Mouse (Mus musculus): ENCODE data around the gene Defb25.

Defb25 gene

GRCm38 (mm10) chr2:152626774-152627591 lies 4.1 kb upstream of the Defb25 start, which contains the start of gene Rem1:
TSS of gene Rem1 (plus strand) at chr2:152626951.
- DNase-seq, result no peak

DNA sequence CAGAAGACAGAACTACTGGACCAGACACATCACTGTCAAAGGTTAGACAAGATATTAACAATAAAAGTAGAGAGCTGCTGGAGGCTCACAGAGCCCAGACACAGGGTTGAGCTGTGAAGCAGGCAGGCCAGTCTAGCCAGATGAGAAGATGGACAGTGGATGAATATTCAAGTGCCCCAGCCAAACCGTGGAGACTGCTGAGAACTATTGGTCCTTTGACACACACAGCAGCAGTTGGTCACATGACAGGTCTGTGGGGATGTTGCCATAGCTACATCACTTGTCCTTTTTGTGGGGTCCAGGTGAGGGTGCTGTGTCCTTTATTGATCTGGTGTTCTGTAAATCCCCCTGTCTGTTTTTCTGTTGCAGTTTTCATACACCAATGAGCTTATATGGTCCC lies 2.4 kb upstream of the Defb25 start:
- DNase-seq, result no peak

DNA sequence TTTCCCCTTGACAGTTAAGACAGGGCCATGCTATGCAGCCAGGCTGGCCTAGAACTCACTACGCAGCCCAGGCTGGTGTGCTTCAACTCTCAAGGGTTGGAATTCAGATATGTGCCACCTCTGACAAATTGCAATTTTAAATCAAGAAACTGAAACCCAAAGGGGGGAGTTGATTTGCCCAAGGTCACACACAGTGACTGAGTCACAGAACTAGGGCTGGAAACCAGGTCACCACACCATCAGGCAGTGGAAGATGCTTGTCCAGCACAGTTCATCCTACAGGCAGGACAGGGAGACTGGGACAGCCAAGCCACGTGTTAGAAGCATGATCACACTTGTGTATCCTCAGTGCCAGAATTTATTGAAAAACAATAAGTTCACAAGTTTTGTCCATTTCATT lies 1.7 kb upstream of the Defb25 start:
- no peak for DNase-seq

- DNase-seq, result no peak
These were observed 702 bp downstream of the Defb25 start for GRCm38 (mm10) chr2:152622151-152622550.

DNA sequence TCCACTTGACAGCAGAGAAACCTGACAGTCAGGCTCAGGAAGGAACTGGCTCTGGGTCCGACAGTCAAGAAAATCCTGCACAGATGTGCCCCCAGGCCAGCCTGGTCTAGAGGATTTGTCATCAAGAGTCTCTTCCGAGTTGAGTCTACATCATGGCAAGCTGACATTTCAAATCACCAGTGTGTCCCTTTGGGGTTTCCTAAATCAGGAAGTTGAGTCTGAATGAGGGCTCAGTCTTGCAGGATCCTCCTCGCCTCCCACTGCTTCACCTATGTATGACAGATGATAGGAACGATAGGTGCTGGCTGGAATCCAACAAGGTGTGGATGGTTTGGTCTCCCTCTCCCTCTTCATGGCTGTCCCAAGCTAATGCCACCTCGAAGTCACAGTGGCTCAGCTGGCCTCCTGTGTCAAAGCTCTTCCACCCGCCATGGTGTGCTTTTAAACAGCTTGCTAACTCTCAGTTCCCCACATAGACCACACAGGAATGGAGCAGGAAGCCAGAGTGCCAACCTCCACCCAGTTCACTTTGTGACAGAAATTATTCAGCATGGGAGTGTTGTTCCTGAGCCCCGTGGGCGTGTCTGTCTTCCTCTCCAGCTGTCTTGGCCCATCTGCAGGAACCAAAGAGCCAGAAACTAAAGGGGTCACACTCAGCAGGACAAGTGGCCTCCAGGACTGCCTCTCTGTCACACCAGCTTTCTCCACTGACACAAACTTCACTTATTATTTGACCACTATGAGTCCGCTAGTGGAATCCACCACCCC lies 2.3 kb downstream of the Defb25 start:
- DNase-seq, result no peak

DNA sequence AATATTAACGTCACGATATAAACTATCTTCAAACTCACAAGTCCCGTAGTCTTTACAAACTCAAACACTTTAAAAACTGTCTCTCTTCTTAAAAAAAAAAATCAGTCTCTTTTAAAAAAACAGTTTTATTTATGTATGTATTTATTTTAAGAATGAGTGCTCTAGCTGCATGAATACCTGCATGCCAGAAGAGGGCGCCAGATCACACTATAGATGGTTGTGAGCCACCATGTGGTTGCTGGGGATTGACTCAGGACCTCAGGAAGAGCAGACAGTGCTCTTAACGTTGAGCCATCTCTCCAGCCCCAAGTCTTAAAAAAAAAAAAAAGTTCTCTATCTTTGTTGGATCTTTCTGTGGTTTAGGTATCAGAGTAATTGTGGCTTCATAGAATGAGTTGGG lies 5.5 kb downstream of the Defb25 start:
- DNase-seq, result no peak

GRCm38 (mm10) chr2:152616470-152616869 lies 6.4 kb downstream of the Defb25 start:
- DNase-seq, result no peak

GRCm38 (mm10) chr2:152615563-152615962 lies 7.3 kb downstream of the Defb25 start:
- peak; percentile 6 for DNase-seq

DNA sequence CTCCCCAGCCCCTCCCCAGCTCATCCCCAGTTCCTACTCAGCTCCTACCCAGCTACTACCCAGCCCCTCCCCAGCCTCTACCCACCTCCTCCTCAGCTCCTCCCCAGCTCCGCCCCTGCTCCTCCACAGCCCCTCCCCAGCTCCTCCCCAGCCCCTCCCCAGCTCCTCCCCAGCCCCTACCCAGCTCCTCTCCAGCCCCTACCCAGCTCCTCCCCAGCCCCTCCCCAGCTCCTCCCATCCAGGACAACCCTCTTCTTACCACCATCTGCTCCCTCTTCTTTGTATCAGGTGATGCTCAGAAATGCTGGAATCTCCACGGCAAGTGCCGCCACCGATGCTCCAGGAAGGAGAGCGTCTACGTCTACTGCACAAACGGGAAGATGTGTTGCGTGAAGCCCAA lies 10.7 kb downstream of the Defb25 start:
- no peak for DNase-seq

DNA sequence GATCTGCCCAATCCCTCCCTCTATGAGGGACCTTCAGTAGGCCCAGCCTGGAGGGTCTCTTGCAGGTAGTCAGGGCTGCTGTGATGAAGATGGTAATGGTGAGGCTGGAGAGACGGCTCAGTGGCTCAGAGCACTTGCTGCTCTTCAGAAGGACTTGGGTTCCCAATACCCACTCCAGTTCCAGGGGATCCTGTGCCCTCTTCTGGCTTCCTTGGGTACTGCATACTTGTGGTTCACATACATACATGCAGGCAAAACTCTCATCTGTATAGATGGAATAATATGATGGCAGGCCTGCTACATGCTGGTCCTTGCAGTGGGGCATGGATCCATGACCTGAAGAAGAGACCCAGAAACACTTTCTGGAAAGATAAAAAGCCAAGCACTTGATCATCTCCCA lies 14.1 kb downstream of the Defb25 start:
- no peak for DNase-seq

GRCm38 (mm10) chr2:152607746-152608145 lies 15.1 kb downstream of the Defb25 start:
- no peak for DNase-seq

- DNase-seq, result no peak
These were observed 18.8 kb downstream of the Defb25 start, which contains the start of gene Defb36 for GRCm38 (mm10) chr2:152604057-152604456. TSS of gene Defb36 (plus strand) at chr2:152604327.

DNA sequence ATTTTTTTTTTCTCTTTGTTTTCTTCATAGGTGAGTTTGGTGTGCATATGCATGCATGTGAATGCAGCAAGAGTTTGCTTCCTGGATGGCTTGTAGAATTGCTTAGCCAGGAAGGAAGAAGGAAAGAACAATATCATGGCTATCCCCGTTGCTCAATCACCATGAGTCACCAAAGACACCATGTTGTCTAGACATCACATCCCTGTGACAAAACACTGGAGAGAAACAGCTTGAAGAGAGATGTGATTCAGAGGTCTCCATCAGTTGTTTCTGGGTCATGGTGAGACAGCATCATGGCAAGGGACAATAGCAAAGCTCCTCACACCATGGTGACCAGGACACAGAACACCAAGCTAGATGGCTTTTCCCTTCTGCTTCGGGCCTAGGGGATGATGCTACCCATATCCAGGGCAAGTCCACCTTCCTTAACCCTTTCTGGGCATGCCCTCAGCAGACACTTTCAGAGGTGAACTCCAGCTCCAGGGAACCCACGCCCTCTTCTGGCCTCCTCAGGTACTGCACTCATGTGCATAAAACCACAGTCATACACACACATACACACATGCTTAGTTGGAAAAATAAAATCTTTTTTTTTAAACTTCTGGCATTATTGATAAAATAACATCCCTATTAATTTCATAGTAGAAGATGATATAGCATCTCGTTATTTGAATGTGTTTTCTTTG lies 21.4 kb downstream of the Defb25 start:
- DNase-seq, result no peak

GRCm38 (mm10) chr2:152600076-152600475 lies 22.8 kb downstream of the Defb25 start:
- DNase-seq, result no peak

DNA sequence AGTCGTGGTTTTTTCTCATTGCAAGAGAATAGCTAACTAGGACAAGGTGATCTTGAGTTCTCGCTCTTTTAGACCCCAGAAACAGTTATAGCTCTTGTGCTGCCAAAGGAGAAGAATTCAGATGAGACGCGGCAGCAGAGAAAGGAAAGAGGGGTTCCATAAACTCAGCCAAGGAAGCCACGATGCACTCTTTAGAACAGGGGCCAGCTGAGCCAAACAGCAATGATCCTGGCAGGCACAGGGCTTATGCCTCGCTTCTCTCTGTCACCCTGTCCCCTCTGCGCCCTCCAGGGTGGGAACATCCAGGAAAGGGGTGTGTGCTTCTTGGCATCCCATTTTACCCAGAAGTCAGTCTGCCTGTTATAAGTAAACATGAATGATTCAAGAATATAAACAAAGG lies 23.6 kb downstream of the Defb25 start, which contains the start of gene Defb45:
Gene Defb45 (minus strand): TSS at position 101 of the 400 bp plus-strand sequence.
- DNase-seq, result no peak

DNA sequence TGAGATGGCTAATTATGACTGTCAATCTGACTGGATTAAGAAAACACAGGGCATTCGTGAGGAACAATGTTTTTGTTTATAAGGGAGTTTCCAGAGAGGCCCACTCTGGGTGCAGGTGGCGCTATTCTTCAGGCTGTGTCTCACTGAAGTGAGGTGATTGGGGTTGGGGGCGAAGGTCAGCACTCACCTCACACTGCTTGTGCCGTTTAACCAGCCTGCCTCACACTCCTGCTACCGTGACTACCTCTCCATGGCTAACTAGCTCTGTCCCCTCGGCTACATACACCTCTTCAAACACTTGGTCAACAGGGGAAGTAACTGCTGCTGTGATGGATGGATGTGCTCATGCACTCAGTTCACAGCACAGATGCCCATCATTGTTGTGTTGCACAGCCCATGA lies 33.8 kb downstream of the Defb25 start:
- no peak for DNase-seq

- no peak for DNase-seq
These were observed 34.4 kb downstream of the Defb25 start for GRCm38 (mm10) chr2:152588450-152588849.

DNA sequence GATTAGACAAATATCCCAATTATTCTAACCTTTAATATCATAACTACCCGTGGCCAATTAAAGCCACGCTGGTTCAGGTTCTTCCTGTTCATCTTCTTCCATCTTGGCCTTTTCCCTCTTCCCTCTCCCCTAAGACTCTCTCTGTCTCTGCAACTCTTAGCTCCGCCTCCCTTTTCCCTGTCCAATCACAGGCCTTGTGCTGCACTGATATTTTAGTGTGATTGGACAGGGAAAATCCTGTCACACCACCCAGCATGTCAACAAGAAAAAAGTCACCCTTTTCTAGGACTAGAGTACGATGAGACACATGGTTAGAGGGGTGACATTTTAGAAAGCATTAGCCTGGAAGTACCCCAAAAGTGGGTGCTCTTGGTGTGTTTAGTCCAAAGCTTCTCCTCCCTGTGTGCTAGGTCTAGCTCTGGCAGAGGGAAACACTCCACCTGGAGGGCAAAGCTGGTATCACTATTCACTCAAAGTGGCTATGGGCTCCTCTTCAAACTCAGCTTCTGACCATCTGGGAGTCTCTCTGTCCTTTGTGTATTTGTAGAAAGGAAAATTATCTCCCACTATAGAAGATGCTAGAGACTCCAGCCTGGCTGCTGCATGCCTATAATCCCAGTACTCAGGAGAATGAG lies 35.8 kb downstream of the Defb25 start:
- no peak for DNase-seq

DNA sequence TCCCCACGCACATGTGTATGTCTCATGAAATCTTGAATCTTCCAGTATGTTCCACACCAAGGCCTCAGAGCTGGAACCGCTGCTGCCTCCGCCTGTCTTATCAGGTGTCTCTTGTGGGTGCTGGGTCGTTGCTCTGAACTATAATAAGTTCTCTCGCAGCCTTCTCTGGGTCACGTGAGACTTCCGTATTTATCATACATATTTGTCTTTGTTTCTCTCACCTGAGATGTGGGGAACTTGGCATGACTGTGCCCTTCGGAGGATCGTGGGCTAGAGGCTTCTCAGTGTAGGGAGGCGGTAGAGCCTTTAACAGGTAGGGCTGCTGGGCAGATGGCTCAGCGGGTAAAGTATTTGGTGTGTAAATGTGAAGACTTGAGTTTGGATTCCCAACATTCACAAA lies 42.2 kb downstream of the Defb25 start:
- DNase-seq, result no peak

DNA sequence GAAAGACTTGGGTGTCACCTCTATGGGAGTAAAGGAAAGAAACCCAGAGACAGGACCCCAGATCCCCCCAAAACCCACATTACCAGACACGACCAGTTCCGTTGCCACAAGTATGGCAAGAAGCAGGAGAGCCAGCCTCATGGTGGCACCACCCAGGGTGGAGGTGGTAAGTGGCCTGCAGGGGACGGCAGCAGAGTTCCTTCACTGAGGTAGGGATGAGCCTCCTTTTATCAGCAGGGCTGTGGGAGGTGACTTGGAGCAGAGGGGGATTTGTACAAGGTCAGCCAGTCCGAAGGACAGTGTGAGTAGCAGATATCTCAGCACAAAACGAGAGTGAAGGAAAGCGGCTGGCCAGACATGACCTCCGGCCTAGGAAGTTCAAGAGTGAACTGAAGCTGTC lies 42.7 kb downstream of the Defb25 start, which contains the start of gene Defb19:
Gene Defb19 (minus strand): TSS at position 206 of the 400 bp plus-strand sequence.
- no peak for DNase-seq

DNA sequence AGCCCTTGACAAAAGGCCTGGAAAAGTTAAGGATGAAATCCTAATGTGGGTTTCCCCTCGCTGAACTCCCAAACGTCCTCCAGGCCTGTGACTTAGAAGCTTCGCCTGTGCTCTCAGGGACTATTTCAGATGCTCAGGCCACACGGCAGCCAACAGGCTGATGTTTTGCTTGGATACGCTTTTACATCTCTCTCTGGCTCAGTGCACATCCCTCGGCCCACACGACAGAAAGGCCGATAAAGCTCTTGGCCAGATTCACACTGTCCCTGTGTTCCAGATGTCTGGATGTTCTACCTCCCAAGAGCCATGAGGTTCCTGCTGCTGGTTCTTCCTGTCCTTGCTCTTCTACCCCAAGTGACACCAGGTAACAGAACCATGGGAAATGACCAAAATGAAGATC lies 49.4 kb downstream of the Defb25 start:
- no peak for DNase-seq

Measured in cerebellum, adult 11-12 months (tissue).